Mouse (Mus musculus) adrenal gland, postnatal 14 days (tissue): ENCODE data around the gene Tyw1. TPM values are rescaled to one million over a fixed set of nuclear protein-coding genes. Genes with fewer than 3 reads are reported as not detected.

ENCODE experiments used
- DNase-seq: peaks from one replicate; pipeline ENCODE4 v3.0.0; 2021; ENCODE audit warnings: mixed read lengths
- total RNA-seq: library from RNA; stranded (reverse); gene quantifications from 2 replicates; pipeline ENCODE4 v1.2.3, GENCODE M21; 2021

Tyw1 gene
- total RNA-seq, 1 experiment from 2014 or later = 24.4 TPM

GRCm38 (mm10) chr5:130264433-130265005 is 9.1 kb downstream of the Tyw1 start:
- DNase-seq = peak; percentile 49

- peak; percentile 77 for DNase-seq
These were observed 11.2 kb downstream of the Tyw1 start for GRCm38 (mm10) chr5:130266651-130267050.

DNA sequence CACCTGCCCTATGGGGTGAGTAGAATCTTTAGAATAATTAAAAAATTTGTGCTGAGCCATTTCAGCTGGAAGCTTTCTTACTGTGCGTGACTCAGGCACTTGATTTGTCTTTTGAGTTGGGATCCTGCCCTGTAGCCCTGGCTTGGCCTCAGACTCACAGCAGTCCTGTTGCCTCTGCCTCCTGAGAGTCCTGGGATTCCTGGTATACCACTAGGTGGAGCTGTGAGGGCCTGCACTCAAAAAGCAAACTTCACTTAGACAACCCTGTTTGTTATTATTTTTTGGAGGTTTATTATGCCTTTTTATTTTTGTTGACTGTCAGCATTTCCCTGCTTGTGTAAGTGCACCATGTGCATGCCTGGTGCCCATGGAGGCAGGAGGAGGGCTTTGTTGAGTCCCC is 11.9 kb downstream of the Tyw1 start:
- DNase-seq = peak; percentile 64

- DNase-seq = peak; percentile 73
These were observed 13.6 kb downstream of the Tyw1 start for GRCm38 (mm10) chr5:130268976-130269375.

DNA sequence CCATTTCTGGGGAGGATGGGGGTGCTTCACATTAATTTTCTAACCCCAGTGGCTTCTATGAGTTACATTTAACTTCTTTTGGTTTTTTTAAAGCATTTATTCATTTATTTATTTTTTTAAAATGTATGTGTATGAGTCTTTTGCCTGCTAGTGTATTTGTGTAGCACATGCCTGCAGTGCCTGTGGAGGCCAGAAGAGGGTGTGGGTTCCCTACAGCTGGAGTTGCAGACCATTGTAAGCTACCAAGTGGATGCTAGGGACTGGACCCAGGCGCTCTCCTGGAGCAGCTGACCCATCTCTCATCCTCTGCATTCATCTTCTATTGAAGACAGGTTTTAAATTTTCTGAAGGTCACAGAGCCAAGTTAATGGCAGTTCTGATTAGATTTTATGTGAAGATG is 16.9 kb downstream of the Tyw1 start:
- DNase-seq = no peak

DNA sequence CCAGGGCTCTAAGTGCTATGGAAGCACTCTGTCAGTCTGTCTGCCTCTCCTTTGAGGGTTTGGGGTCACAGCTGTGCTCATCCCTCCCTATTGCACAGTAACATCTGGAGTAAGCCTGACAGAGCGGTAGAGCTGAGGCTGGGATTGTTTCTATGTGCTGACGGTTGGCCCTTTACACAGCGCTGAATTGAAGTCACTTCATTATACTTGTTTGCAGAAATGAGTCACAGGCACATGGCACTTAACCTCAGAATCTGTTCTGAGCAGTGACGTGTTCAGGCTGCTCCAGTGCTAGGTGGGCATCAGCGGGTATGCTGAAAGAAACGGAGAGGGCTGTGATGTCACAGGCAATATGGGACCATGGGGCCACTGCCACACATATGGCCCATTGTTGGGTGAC is 17.6 kb downstream of the Tyw1 start:
- DNase-seq = no peak

GRCm38 (mm10) chr5:130275509-130275908 is 20.1 kb downstream of the Tyw1 start:
- peak; percentile 68 for DNase-seq

GRCm38 (mm10) chr5:130278011-130278472 is 22.6 kb downstream of the Tyw1 start:
- no peak for DNase-seq

GRCm38 (mm10) chr5:130283079-130283732 is 27.8 kb downstream of the Tyw1 start:
- DNase-seq = no peak

GRCm38 (mm10) chr5:130288106-130288505 is 32.7 kb downstream of the Tyw1 start:
- DNase-seq = no peak

DNA sequence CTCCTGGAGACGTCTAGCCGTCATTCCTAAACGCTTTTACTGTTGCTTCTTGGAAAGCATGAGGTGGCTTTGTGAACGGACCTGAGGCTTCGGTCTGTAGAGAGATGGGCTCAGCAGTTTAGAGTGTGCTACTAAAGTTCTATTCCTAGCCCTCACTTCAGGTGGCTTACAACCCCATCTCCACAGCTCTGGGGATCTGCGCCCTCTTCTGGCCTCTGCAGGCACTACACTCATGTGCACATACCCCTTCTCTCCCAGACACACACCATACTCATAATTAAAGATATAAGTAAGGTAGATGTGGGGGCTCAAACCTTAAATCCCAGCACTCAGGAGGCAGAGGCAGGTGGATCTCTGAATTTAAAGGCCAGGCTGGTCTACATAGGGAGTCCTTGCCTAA is 34.8 kb downstream of the Tyw1 start:
- no peak for DNase-seq

DNA sequence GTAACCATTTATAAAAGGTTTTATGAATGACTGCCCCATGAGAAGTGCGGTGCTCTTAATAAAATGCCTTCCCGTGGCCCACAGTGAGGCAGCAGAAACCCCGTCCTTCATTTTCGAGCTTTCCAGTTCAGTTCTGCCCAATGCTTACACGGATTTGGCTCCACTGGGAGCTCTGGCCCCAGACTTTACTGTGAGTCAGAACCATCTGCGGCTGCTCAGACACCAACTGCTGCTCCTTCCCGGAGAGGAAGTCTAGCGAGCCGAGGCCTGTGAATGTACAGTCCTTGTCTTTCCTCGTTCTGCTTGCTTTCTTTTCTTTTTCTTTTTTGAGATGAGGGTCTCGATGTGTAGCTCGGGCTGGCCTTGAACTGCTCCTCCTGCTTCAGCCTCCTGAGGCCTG is 35.4 kb downstream of the Tyw1 start:
- peak; percentile 27 for DNase-seq

GRCm38 (mm10) chr5:130292976-130293375 is 37.6 kb downstream of the Tyw1 start:
- DNase-seq = no peak

GRCm38 (mm10) chr5:130293941-130294340 is 38.5 kb downstream of the Tyw1 start:
- DNase-seq = no peak

- no peak for DNase-seq
These were observed 39.2 kb downstream of the Tyw1 start for GRCm38 (mm10) chr5:130294598-130294997.

DNA sequence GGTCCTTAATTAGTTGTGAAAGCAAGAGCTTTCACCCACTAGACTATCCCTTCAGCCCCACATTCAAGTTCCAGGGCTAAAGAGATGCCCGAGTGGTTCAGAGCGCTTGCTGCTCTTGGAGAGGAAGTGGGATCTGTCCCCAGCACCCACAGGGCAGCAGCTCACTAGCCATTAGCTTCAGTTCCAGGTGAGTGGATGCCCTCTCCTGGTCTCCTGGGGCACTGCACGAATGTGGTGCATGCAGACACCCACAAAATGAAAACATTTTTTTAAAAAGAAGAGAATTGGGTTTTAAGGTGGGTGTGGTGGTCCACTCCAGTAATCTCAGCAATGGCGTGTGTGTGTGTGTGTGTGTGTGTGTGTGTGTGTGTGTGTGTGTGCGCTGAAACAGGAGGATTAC is 40.7 kb downstream of the Tyw1 start:
- DNase-seq = no peak

GRCm38 (mm10) chr5:130298831-130299460 is 43.5 kb downstream of the Tyw1 start:
- no peak for DNase-seq

GRCm38 (mm10) chr5:130299526-130299925 is 44.1 kb downstream of the Tyw1 start:
- no peak for DNase-seq

DNA sequence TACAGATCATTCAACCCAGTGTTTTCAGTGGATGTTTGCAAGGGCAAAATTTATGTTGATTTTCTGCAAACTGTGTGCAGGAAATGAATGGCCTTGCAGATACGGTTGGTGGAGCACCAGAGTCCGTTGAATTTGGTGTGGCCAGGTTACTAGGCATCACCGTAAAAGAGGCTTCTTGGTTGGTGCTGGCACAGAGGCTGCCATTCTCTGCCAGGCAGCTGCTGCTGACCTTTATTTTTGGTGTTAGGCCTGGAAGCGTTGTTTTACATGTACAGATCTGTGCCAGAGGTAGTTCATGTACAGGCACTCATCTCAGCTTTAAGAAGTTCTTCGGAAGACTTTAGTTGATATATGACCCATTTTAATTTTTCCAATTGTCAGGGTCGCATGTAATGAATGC is 48.2 kb downstream of the Tyw1 start:
- no peak for DNase-seq

DNA sequence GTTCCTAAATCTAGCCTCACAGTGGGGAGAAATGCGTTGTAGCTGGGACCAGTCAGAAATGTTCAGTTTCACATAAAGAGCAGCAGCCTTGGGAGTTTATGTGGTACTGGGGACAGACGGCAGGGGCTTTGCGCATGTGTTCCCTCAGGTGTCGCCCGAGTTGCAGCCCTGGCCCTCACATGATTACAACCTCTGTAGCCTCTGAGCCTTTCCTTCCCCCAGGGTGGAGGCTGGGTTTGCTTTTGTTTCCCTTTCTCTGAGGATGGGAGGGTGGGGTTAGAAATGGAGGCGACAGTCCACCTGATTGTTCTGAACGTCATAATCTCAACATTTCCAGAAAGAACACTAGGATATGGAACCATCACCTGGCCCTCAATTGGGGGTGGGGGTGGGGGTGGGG is 52.5 kb downstream of the Tyw1 start:
- no peak for DNase-seq

DNA sequence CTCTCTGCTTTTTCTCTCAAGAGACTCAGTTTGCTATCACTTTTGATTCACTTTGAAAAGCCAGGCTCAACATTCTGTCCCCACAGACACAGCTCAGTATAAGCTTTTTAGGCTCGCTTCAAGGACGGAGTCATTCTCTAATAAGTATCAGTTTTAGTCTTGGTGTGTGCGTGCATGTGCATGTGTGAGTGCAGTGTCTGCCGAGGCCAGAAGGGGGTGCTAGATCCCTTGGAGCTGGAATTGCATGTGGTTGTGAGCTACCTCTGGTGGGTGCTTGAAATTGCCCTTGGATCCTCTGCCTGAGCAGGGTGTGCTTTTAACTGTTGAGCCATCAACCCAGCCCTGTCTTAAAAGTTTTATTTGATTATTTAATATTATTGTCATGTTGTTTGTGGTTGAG is 54.7 kb downstream of the Tyw1 start:
- no peak for DNase-seq

DNA sequence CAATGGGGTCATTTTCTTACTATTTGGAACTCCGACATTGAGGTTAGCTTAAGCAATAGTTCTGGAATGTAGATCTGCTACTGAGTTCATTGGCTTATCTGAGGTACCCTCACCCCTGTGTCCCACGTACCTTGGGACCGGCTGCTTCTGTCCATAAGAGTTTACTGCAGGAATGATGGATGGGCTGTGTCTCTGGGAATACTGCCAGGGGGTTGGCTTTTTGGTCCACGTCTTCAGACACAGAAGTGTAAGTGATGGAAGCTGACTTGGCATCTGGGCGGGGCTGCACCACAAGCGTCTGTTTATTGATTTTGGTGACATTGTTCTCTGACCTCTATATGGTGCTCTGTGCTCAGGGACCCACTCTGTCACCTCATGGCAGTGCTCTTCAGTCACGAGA is 55.4 kb downstream of the Tyw1 start:
- DNase-seq = peak; percentile 69

- peak; percentile 36 for DNase-seq
These were observed 58.1 kb downstream of the Tyw1 start for GRCm38 (mm10) chr5:130313488-130313887.

DNA sequence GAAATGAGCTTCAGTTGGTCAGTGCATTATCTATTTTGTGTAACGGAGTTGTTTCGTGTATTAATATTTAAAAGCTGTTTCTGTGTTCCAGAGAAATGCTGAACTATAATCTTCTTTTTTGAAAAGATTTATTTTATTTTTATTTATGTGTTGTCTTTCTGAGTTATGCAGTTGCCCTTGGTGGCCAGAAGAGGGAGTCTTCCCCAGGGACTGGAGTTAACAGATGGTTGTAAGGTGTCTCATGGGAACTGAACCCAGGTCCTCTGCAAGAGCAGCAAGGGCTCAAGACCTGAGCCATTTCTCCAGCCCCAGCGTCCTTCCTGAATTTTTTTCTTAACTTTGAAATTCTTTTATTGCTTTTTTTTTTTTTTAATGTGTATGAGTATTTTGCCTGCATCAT is 59.5 kb downstream of the Tyw1 start:
- no peak for DNase-seq
